Mouse (Mus musculus) forebrain, embryonic 16.5 days (tissue): ENCODE data around the gene Tspyl2. TPM values are rescaled to one million over a fixed set of nuclear protein-coding genes. Genes with fewer than 3 reads are reported as not detected.
"Not testable (repeated sequence)": the region's sequence is repeated elsewhere in the genome, so short reads cannot be mapped to it uniquely, and the experiment has no call there.

Experiments used
- ATAC-seq: fragments of 200-750 bp; cut with Nextera tagmentation; 2 replicates; pipeline ENCODE4 v1.8.0; 2017; ENCODE audit warnings: mild to moderate bottlenecking, moderate library complexity
- H3K27ac ChIP-seq: fragments of 300-500 bp; sonication (generic); 2 replicates; pipeline ENCODE4 v1.5.1; 2014; ENCODE audit warnings: low read length, control low read depth
- H3K27me3 ChIP-seq: fragments of 300-500 bp; sonication (generic); replicated peaks from 2 replicates; pipeline ENCODE4 v1.6.1; 2014; ENCODE audit warnings: low read length; ENCODE audit not compliant: control insufficient read depth, insufficient read depth
- H3K36me3 ChIP-seq: fragments of 300-500 bp; sonication (generic); 2 replicates; pipeline ENCODE4 v1.6.1; 2014; ENCODE audit not compliant: control insufficient read depth, insufficient read depth
- H3K4me1 ChIP-seq: fragments of 300-500 bp; sonication (generic); replicated peaks from 2 replicates; pipeline ENCODE4 v1.6.1; 2014; ENCODE audit warnings: low read length; ENCODE audit not compliant: control insufficient read depth, insufficient read depth
- H3K4me2 ChIP-seq: fragments of 300-500 bp; sonication (generic); 2 replicates; pipeline ENCODE4 v1.6.1; 2014; ENCODE audit warnings: mild to moderate bottlenecking, low read length, control low read depth
- H3K4me3 ChIP-seq: fragments of 300-500 bp; sonication (generic); replicated peaks from 2 replicates; pipeline ENCODE4 v1.5.1; 2014; ENCODE audit warnings: mild to moderate bottlenecking, low read length, control low read depth
- H3K9ac ChIP-seq: fragments of 300-500 bp; sonication (generic); replicated peaks from 2 replicates; pipeline ENCODE4 v1.6.1; 2014; ENCODE audit warnings: low read depth, low read length, control low read depth
- H3K9me3 ChIP-seq: fragments of 300-500 bp; sonication (generic); 2 replicates; pipeline ENCODE4 v1.6.1; 2016; ENCODE audit warnings: low read length; ENCODE audit not compliant: control insufficient read depth
- WGBS: fragments of 180-500 bp; shearing (Covaris S2); extraction: QIAGEN DNeasy Blood & Tissue Kit; methylation state at CpG from one replicate; pipeline ENCODE4 v1.1.7; 2014; 5-methylcytosine and 5-hydroxymethylcytosine counted together
- polyA plus RNA-seq: library from polyadenylated mRNA; unstranded; fragments of >200 nt; fragmentation: Nextera tagmentation; extraction: Ambion mirVana; gene quantifications from 2 replicates; pipeline ENCODE4 v1.2.1, GENCODE M21; 2015

The Tspyl2 gene
- polyA plus RNA-seq, 1 experiment from 2014 or later: 60.6 TPM

DNA sequence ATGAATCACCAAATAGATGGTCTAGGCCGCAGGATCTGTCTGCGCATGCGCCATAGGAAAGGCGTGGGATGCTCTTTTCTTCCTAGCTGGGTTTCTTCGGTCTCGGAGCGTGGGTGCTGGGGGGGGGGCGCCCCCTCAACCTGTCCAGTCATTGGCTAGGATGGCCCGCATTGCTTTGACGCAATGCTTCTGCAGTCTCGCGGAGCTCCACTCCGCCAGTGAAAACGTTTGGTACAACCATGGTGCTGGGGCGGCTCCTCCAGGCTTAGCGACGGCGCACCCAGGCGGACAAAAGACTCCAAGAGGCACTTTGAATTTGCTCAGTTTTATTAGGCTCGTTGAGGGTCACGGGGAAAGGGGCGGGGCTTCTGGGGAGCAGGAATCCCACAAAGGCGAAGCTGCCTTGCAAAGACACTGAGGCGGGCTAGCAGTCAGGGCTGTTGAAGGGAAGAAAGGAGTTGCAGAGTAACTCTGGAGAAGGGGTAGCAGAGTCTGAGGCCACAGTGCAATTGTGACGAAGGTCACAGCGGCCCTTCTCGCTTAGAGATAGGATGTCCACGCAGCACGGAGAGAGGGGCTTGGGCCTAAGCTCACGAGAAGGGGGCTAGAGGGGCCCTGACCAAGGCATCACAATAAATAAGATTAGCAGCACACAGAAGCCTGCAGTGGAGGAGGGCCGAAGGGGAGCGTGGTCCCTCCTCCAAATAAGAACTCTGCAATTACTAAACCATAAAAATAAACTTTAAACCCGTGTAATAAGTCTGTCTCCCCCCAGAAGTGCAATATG is 5.5 kb downstream of the Tspyl2 start:
- Histone ChIP-seq H3K27ac (peak overlapping the region; percentile 95), H3K9ac (peak overlapping the region; percentile 45), H3K9me3 (no peaks in the 10 kb centered on the region), H3K4me2 (peak overlapping the region; percentile 45), H3K27me3 (peaks cover 12% of the 10 kb centered on the region), H3K36me3 (0 out of 2 replicates have a peak, but pooled peaks cover 2% of the 10 kb centered on the region), H3K4me1 (peaks cover 16% of the 10 kb centered on the region), H3K4me3 (peak overlapping the region; percentile 21)
- 12% methylated on average over 32 of the region's 33 CpGs for WGBS
- ATAC-seq: peak; percentile 99

DNA sequence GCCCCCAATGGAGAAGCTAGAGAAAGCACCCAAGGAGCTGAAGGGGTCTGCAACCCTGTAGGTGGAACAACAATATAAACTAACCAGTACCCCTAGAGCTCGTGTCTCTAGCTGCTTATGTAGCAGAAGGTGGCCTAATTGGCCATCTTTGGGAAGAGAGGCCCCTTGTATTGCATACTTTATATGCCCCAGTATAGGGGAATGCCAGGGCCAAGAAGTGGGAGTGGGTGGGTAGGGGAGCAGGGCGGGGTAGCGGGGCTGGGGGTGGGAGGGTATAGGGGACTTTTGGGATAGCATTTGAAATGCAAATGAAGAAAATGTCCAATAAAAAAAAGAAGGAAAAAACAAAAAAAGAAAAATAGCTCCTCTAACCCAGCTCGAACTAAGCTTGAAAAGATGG is 6.1 kb downstream of the Tspyl2 start:
- H3K9me3 ChIP-seq, H3K36me3 ChIP-seq, H3K9ac ChIP-seq, H3K4me3 ChIP-seq: not testable (repeated sequence)
- 32% methylated on average over 4 of the region's 4 CpGs for WGBS
- H3K4me1 ChIP-seq: peaks cover 16% of the 10 kb centered on the region
- peak; percentile 30 for ATAC-seq
- peak overlapping the region; percentile 19; the same call in 1 of the 2 replicates for H3K4me2 ChIP-seq
- H3K27me3 ChIP-seq: peaks cover 12% of the 10 kb centered on the region
- peak overlapping the region; percentile 95 for H3K27ac ChIP-seq

GRCm38 (mm10) chrX:152329400-152329799 is 12.8 kb downstream of the Tspyl2 start:
- not testable (repeated sequence) for H3K27ac ChIP-seq, H3K9me3 ChIP-seq, H3K4me3 ChIP-seq, H3K9ac ChIP-seq, H3K4me2 ChIP-seq, H3K4me1 ChIP-seq, ATAC-seq, H3K36me3 ChIP-seq
- peaks cover 16% of the 10 kb centered on the region for H3K27me3 ChIP-seq

DNA sequence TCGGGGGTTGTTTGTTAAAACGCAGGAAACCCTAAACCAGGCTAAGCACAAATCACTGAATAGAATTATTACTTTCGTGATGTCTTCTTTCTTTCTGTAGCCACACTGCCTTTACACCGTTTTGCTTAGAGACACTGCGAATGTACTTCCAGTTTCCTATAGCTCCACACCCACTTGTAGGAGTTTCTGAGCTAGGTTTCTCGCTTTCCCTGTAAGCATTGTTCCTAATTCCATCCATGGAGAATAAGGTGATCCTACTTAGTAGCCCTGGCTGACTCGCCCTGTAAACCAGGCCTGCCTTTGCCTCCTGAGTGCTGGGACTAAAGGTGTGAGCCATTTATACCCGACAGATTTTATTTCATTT is 14.6 kb downstream of the Tspyl2 start:
- Histone ChIP-seq H3K27ac (no peak overlapping the region), H3K27me3 (peaks cover 7% of the 10 kb centered on the region; the same call in 1 of the 2 replicates), H3K36me3 (no peaks in the 10 kb centered on the region), H3K9me3 (no peaks in the 10 kb centered on the region), H3K9ac (peak overlapping the region; percentile 17; the same call in 1 of the 2 replicates), H3K4me3 (peak overlapping the region; percentile 55), H3K4me1 (peaks cover 3% of the 10 kb centered on the region; the same call in 1 of the 2 replicates), H3K4me2 (peak overlapping the region; percentile 57)
- ATAC-seq: peak; percentile 32
- 20% methylated on average over 8 of the region's 8 CpGs for WGBS

DNA sequence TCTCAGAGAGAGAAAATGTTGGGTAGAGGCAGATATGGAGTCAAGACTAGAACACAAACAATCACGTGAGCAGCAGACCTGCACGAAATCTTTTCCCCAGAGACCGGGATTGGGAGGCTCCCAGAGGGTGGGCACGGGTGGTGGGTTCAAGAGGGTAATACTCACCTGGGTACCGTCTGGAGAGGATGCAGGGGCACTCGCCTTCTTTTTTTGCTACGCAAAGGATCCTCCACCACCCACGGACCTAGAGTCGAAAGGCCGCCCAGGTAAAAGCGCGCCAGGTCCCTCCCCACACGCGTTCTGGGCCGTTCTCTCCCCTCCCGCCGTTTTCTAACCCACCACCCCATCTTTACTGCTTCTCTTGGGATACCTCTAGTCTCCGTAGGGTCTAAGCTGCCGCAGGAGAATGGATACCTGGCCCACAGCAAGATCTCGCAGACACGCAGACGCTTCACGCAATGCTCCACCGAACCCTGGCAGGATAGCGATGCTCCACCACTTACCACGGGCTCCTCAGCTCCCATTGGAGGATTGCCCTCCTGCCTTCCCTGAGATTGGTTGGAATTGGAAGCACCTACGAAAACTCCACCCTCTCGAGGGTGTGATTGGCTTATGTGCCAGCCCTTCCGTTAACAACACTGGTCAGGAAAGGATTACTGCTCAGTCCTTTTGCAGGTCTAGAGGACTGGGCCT is 15.1 kb downstream of the Tspyl2 start, which contains the start of gene Kantr:
Kantr (minus strand) TSS at position 500 of the 693 bp plus-strand sequence.
- Histone ChIP-seq H3K27ac (peak within 1 kb of the TSS; percentile 44), H3K4me2 (peak within 1 kb of the TSS; percentile 57), H3K4me3 (peak within 1 kb of the TSS; percentile 55), H3K9ac (peak within 1 kb of the TSS; percentile 64), H3K27me3 (peaks cover 7% of the 10 kb centered on the region; the same call in 1 of the 2 replicates), H3K4me1 (peaks cover 3% of the 10 kb centered on the region; the same call in 1 of the 2 replicates), H3K36me3 (no peaks in the 10 kb centered on the region), H3K9me3 (no peaks in the 10 kb centered on the region)
- WGBS: 14% methylated on average over 29 of the region's 29 CpGs
- ATAC-seq: peak; percentile 100

GRCm38 (mm10) chrX:152323584-152323983 is 18.6 kb downstream of the Tspyl2 start:
- ATAC-seq: no peak
- Histone ChIP-seq H3K4me1 (peaks cover 3% of the 10 kb centered on the region; the same call in 1 of the 2 replicates), H3K9ac (no peak overlapping the region), H3K27me3 (peaks cover 12% of the 10 kb centered on the region; the same call in 1 of the 2 replicates), H3K9me3 (no peaks in the 10 kb centered on the region), H3K4me3 (no peak overlapping the region), H3K27ac (no peak overlapping the region), H3K4me2 (no peak overlapping the region), H3K36me3 (no peaks in the 10 kb centered on the region)
- 90% methylated on average over 1 of the region's 1 CpGs for WGBS

GRCm38 (mm10) chrX:152322776-152323175 is 19.4 kb downstream of the Tspyl2 start:
- no peak for ATAC-seq
- 19% methylated on average over 2 of the region's 2 CpGs for WGBS
- Histone ChIP-seq H3K4me3 (no peak overlapping the region), H3K27ac (no peak overlapping the region), H3K9ac (no peak overlapping the region), H3K36me3 (no peaks in the 10 kb centered on the region), H3K4me1 (peaks cover 2% of the 10 kb centered on the region; the same call in 1 of the 2 replicates), H3K9me3 (no peaks in the 10 kb centered on the region), H3K27me3 (peaks cover 12% of the 10 kb centered on the region; the same call in 1 of the 2 replicates), H3K4me2 (no peak overlapping the region)

DNA sequence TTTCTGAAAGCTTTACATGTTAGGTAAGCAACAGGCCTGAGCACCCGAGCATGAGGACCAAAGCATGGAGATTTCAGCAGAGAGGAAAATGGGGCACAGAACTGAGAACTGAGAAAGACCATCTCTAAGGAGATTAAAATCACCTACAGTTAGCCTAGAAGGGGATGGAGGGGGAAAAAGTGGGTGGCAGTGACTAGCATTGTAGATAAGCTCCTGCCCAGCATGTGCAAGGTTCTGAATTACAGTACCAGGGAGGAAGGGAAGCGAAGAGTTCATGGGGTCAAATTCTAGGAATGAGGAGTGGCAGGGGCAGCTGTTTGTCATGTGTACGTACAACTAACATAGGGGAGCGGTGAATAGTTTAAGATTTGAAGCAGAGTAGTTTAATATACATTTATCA is 21.7 kb downstream of the Tspyl2 start:
- ATAC-seq: no peak
- Histone ChIP-seq H3K27me3 (0 out of 2 replicates have a peak, but pooled peaks cover 7% of the 10 kb centered on the region), H3K4me2 (no peak overlapping the region), H3K27ac (no peak overlapping the region), H3K4me3 (no peak overlapping the region), H3K9me3 (no peaks in the 10 kb centered on the region), H3K36me3 (no peaks in the 10 kb centered on the region), H3K9ac (no peak overlapping the region), H3K4me1 (no peaks in the 10 kb centered on the region)
- WGBS: 91% methylated on average over 4 of the region's 4 CpGs

- Histone ChIP-seq H3K4me3 (no peak overlapping the region), H3K36me3 (no peaks in the 10 kb centered on the region), H3K9ac (no peak overlapping the region), H3K27me3 (no peaks in the 10 kb centered on the region; the same call in 1 of the 2 replicates), H3K4me1 (no peaks in the 10 kb centered on the region), H3K9me3 (no peaks in the 10 kb centered on the region), H3K27ac (no peak overlapping the region), H3K4me2 (no peak overlapping the region)
- 58% methylated on average over 2 of the region's 2 CpGs for WGBS
- ATAC-seq: no peak
Measured at GRCm38 (mm10) chrX:152307942-152308341, 34.3 kb downstream of the Tspyl2 start.
